Mouse (Mus musculus) MEL (cell line): ENCODE data around the gene Rbm33. TPM values are rescaled to one million over a fixed set of nuclear protein-coding genes. Genes with fewer than 3 reads are reported as not detected.

Experiments
- DNase-seq: peaks from one replicate; pipeline ENCODE4 v3.0.0; 2011; ENCODE audit warnings: low read depth, low spot score
- H3K27ac ChIP-seq: 2 replicates; pipeline ENCODE4 v1.5.1; 2012; ENCODE audit warnings: low read depth, mild to moderate bottlenecking, control low read depth, low read length, moderate library complexity; ENCODE audit not compliant: control insufficient read depth
- H3K27me3 ChIP-seq, 2 experiments: fragments of 150-350 bp in 1 of 2; sonication (generic) in 1 of 2; 2 replicates each; pipeline ENCODE4 v1.6.1; 2012; ENCODE audit warnings: low read length in 2 of 2, mild to moderate bottlenecking in 2 of 2, improper control_type of control experiment in 1 of 2, moderate library complexity in 1 of 2; ENCODE audit not compliant: insufficient read depth in 2 of 2, control insufficient read depth in 1 of 2
- H3K36me3 ChIP-seq, 2 experiments: 2 replicates each; pipeline ENCODE4 v1.6.1; 2012 to 2014; ENCODE audit warnings: low read length in 2 of 2, improper control_type of control experiment in 1 of 2, inconsistent platforms in 1 of 2, mild to moderate bottlenecking in 1 of 2; ENCODE audit not compliant: insufficient read depth in 2 of 2, control insufficient read depth in 1 of 2
- H3K4me1 ChIP-seq, 2 experiments: fragments of 150-350 bp in 1 of 2; sonication (generic) in 1 of 2; 2 replicates each; pipeline ENCODE4 v1.6.1; 2012; ENCODE audit warnings: low read length in 2 of 2, improper control_type of control experiment in 1 of 2, mild to moderate bottlenecking in 1 of 2; ENCODE audit not compliant: insufficient read depth in 2 of 2, control insufficient read depth in 1 of 2
- H3K4me3 ChIP-seq, 2 experiments: fragments of 150-350 bp in 1 of 2; sonication (generic) in 1 of 2; 2 replicates each; pipeline ENCODE4 v1.5.1; 2012; ENCODE audit warnings: low read depth in 2 of 2, low read length in 2 of 2, mild to moderate bottlenecking in 2 of 2, moderate library complexity in 2 of 2, control low read depth in 1 of 2, improper control_type of control experiment in 1 of 2; ENCODE audit not compliant: control insufficient read depth in 1 of 2, insufficient read depth in 1 of 2
- H3K79me2 ChIP-seq: 2 replicates; pipeline ENCODE4 v1.6.1; 2012; ENCODE audit warnings: mild to moderate bottlenecking, low read length, moderate library complexity; ENCODE audit not compliant: control insufficient read depth, poor library complexity, insufficient read depth
- H3K9ac ChIP-seq: 2 replicates; pipeline ENCODE4 v1.6.1; 2012; ENCODE audit warnings: low read depth, mild to moderate bottlenecking, control low read depth, low read length, moderate library complexity; ENCODE audit not compliant: control insufficient read depth, poor library complexity, severe bottlenecking
- H3K9me3 ChIP-seq: fragments of 150-350 bp; sonication (generic); replicated peaks from 2 replicates; pipeline ENCODE4 v1.6.1; 2012; ENCODE audit warnings: mild to moderate bottlenecking, low read length, improper control_type of control experiment, moderate library complexity; ENCODE audit not compliant: insufficient read depth
- BHLHE40 ChIP-seq: IDR thresholded peaks from 2 replicates; pipeline ENCODE4 v1.6.1; 2012; ENCODE audit warnings: low read depth, mild to moderate bottlenecking, inconsistent platforms, low read length, improper control_type of control experiment, borderline replicate concordance
- CHD1 ChIP-seq: IDR thresholded peaks from 2 replicates; pipeline ENCODE4 v1.6.1; 2012; ENCODE audit warnings: low read depth, mild to moderate bottlenecking, inconsistent platforms, low read length, improper control_type of control experiment
- CHD2 ChIP-seq: IDR thresholded peaks from 2 replicates; pipeline ENCODE4 v1.6.1; 2011; ENCODE audit warnings: low read length, improper control_type of control experiment
- CTCF ChIP-seq, 3 experiments: IDR thresholded peaks in 2 of 3; conservative IDR thresholded peaks in 1 of 3; 2 replicates each; pipeline ENCODE4 v1.5.1; 2011 to 2012; ENCODE audit warnings: low read length in 3 of 3, low read depth in 2 of 3, mild to moderate bottlenecking in 2 of 3, improper control_type of control experiment in 1 of 3, inconsistent platforms in 1 of 3, mixed read lengths in 1 of 3, moderate library complexity in 1 of 3; ENCODE audit not compliant: control insufficient read depth in 1 of 3, insufficient read depth in 1 of 3, poor library complexity in 1 of 3, severe bottlenecking in 1 of 3
- E2F4 ChIP-seq: IDR thresholded peaks from 2 replicates; pipeline ENCODE4 v1.6.1; 2011; ENCODE audit warnings: low read depth, low read length, improper control_type of control experiment, borderline replicate concordance
- ELF1 ChIP-seq: IDR thresholded peaks from 2 replicates; pipeline ENCODE4 v1.6.1; 2014; ENCODE audit warnings: low read depth, mild to moderate bottlenecking, inconsistent platforms, low read length, improper control_type of control experiment, moderate library complexity
- EP300 ChIP-seq, 2 experiments: IDR thresholded peaks; 2 replicates each; pipeline ENCODE4 v1.6.1; 2011; ENCODE audit warnings: improper control_type of control experiment in 2 of 2, low read length in 2 of 2, low read depth in 1 of 2, mild to moderate bottlenecking in 1 of 2
- ETS1 ChIP-seq: IDR thresholded peaks from 2 replicates; pipeline ENCODE4 v1.6.1; 2012; ENCODE audit warnings: low read depth, mild to moderate bottlenecking, inconsistent platforms, low read length, improper control_type of control experiment, moderate library complexity
- GABPA ChIP-seq: IDR thresholded peaks from 2 replicates; pipeline ENCODE4 v1.6.1; 2012; ENCODE audit warnings: low read depth, mild to moderate bottlenecking, inconsistent platforms, low read length, improper control_type of control experiment, moderate library complexity
- GATA1 ChIP-seq: IDR thresholded peaks from 2 replicates; pipeline ENCODE4 v1.6.1; 2011; ENCODE audit warnings: low read depth, low read length, improper control_type of control experiment
- HCFC1 ChIP-seq: IDR thresholded peaks from 2 replicates; pipeline ENCODE4 v1.6.1; 2012; ENCODE audit warnings: low read depth, mild to moderate bottlenecking, inconsistent platforms, low read length, improper control_type of control experiment, moderate library complexity
- JUND ChIP-seq: IDR thresholded peaks from 2 replicates; pipeline ENCODE4 v1.6.1; 2011; ENCODE audit warnings: low read depth, mild to moderate bottlenecking, improper control_type of control experiment, low read length
- KAT2A ChIP-seq: conservative IDR thresholded peaks from 2 replicates; pipeline ENCODE4 v1.6.1; 2012; ENCODE audit warnings: low read depth, low read length, improper control_type of control experiment, inconsistent platforms
- MAFK ChIP-seq: IDR thresholded peaks from 2 replicates; pipeline ENCODE4 v1.6.1; 2011; ENCODE audit warnings: low read depth, mild to moderate bottlenecking, low read length, improper control_type of control experiment, borderline replicate concordance
- MAX ChIP-seq: IDR thresholded peaks from 2 replicates; pipeline ENCODE4 v1.6.1; 2011; ENCODE audit warnings: low read length, improper control_type of control experiment
- MAZ ChIP-seq: IDR thresholded peaks from 2 replicates; pipeline ENCODE4 v1.6.1; 2012; ENCODE audit warnings: low read depth, mild to moderate bottlenecking, inconsistent platforms, low read length, improper control_type of control experiment
- MXI1 ChIP-seq: IDR thresholded peaks from 2 replicates; pipeline ENCODE4 v1.6.1; 2011; ENCODE audit warnings: mild to moderate bottlenecking, low read depth, low read length, improper control_type of control experiment
- MYB ChIP-seq: IDR thresholded peaks from 2 replicates; pipeline ENCODE4 v1.6.1; 2011; ENCODE audit warnings: mild to moderate bottlenecking, low read depth, low read length, improper control_type of control experiment
- MYC ChIP-seq: IDR thresholded peaks from 2 replicates; pipeline ENCODE4 v1.6.1; 2011; ENCODE audit warnings: low read depth, mild to moderate bottlenecking, low read length, improper control_type of control experiment, moderate library complexity
- NELFE ChIP-seq: IDR thresholded peaks from 2 replicates; pipeline ENCODE4 v1.6.1; 2011; ENCODE audit warnings: low read depth, low read length, improper control_type of control experiment
- NRF1 ChIP-seq: IDR thresholded peaks from 2 replicates; pipeline ENCODE4 v1.6.1; 2014; ENCODE audit warnings: low read depth, mild to moderate bottlenecking, inconsistent platforms, low read length, improper control_type of control experiment, moderate library complexity; ENCODE audit not compliant: poor library complexity, insufficient read depth, severe bottlenecking
- POLR2A ChIP-seq, 2 experiments: IDR thresholded peaks; 2 replicates each; pipeline ENCODE4 v1.6.1; 2011 to 2012; ENCODE audit warnings: low read length in 2 of 2, mild to moderate bottlenecking in 2 of 2, control low read depth in 1 of 2, improper control_type of control experiment in 1 of 2, low read depth in 1 of 2, moderate library complexity in 1 of 2; ENCODE audit not compliant: control insufficient read depth in 1 of 2, insufficient read depth in 1 of 2, poor library complexity in 1 of 2
- POLR2AphosphoS2 ChIP-seq: IDR thresholded peaks from 2 replicates; pipeline ENCODE4 v1.6.1; 2011; ENCODE audit warnings: low read length, improper control_type of control experiment
- POLR2AphosphoS5 ChIP-seq: IDR thresholded peaks from 2 replicates; pipeline ENCODE4 v1.6.1; 2012; ENCODE audit warnings: low read depth, borderline replicate concordance, mild to moderate bottlenecking, inconsistent platforms, low read length, moderate library complexity, mixed read lengths
- RAD21 ChIP-seq: IDR thresholded peaks from 2 replicates; pipeline ENCODE4 v1.6.1; 2011; ENCODE audit warnings: mild to moderate bottlenecking, low read depth, low read length, improper control_type of control experiment
- RCOR1 ChIP-seq: IDR thresholded peaks from 2 replicates; pipeline ENCODE4 v1.6.1; 2012; ENCODE audit warnings: low read depth, mild to moderate bottlenecking, inconsistent platforms, low read length, improper control_type of control experiment
- SIN3A ChIP-seq: IDR thresholded peaks from 2 replicates; pipeline ENCODE4 v1.6.1; 2012; ENCODE audit warnings: low read length, improper control_type of control experiment, inconsistent platforms
- SMC3 ChIP-seq: IDR thresholded peaks from 2 replicates; pipeline ENCODE4 v1.6.1; 2011; ENCODE audit warnings: low read depth, low read length, improper control_type of control experiment
- TAL1 ChIP-seq: IDR thresholded peaks from 2 replicates; pipeline ENCODE4 v1.6.1; 2012; ENCODE audit warnings: mild to moderate bottlenecking, inconsistent platforms, low read length, moderate library complexity, mixed read lengths
- TBP ChIP-seq: IDR thresholded peaks from 2 replicates; pipeline ENCODE4 v1.8.0; 2011; ENCODE audit warnings: low read depth, low read length, improper control_type of control experiment
- TCF12 ChIP-seq: IDR thresholded peaks from 2 replicates; pipeline ENCODE4 v1.6.1; 2014; ENCODE audit warnings: low read depth, mild to moderate bottlenecking, inconsistent platforms, low read length, improper control_type of control experiment, moderate library complexity
- UBTF ChIP-seq: IDR thresholded peaks from 2 replicates; pipeline ENCODE4 v1.6.1; 2012; ENCODE audit warnings: low read depth, mild to moderate bottlenecking, inconsistent platforms, low read length, improper control_type of control experiment, moderate library complexity, borderline replicate concordance; ENCODE audit not compliant: insufficient read depth
- USF1 ChIP-seq: IDR thresholded peaks from 2 replicates; pipeline ENCODE4 v1.6.1; 2014; ENCODE audit warnings: low read depth, mild to moderate bottlenecking, inconsistent platforms, low read length, improper control_type of control experiment, moderate library complexity
- USF2 ChIP-seq, 2 experiments: IDR thresholded peaks; 2 replicates each; pipeline ENCODE4 v1.6.1; 2011 to 2012; ENCODE audit warnings: improper control_type of control experiment in 2 of 2, low read length in 2 of 2, borderline replicate concordance in 1 of 2, inconsistent platforms in 1 of 2, low read depth in 1 of 2, mild to moderate bottlenecking in 1 of 2; ENCODE audit not compliant: insufficient read depth in 1 of 2
- ZC3H11A ChIP-seq: IDR thresholded peaks from 2 replicates; pipeline ENCODE4 v1.6.1; 2012; ENCODE audit warnings: low read depth, mild to moderate bottlenecking, inconsistent platforms, low read length, improper control_type of control experiment
- ZKSCAN1 ChIP-seq: IDR thresholded peaks from 2 replicates; pipeline ENCODE4 v1.6.1; 2012; ENCODE audit warnings: low read depth, mild to moderate bottlenecking, inconsistent platforms, low read length, improper control_type of control experiment, moderate library complexity
- ZMIZ1 ChIP-seq: IDR thresholded peaks from 2 replicates; pipeline ENCODE4 v1.6.1; 2012; ENCODE audit warnings: low read depth, mild to moderate bottlenecking, inconsistent platforms, low read length, improper control_type of control experiment, moderate library complexity
- ZNF384 ChIP-seq: IDR thresholded peaks from 2 replicates; pipeline ENCODE4 v1.6.1; 2012; ENCODE audit warnings: low read depth, mild to moderate bottlenecking, inconsistent platforms, low read length, improper control_type of control experiment
- polyA plus RNA-seq, 2 experiments: library from polyadenylated mRNA; stranded (reverse) in 1 of 2; unstranded in 1 of 2; fragments of >175 nt in 1 of 2; fragments of >200 nt in 1 of 2; gene quantifications; 2 replicates each; pipeline versions ENCODE4 v1.2.1 to v1.2.4; 2012; ENCODE audit warnings: low replicate concordance in 2 of 2, low read depth in 1 of 2; ENCODE audit not compliant: insufficient read length in 2 of 2, insufficient read depth in 1 of 2, missing spikeins in 1 of 2
- total RNA-seq: library from RNA; depleted of rRNA; stranded (reverse); fragments of 300-350 nt; gene quantifications from 2 replicates; pipeline ENCODE4 v1.2.3, GENCODE M21; 2012

Gene Rbm33
- total and polyA plus RNA-seq, 3 experiments = 14.6 to 60.3 TPM; not detected in 1

DNA sequence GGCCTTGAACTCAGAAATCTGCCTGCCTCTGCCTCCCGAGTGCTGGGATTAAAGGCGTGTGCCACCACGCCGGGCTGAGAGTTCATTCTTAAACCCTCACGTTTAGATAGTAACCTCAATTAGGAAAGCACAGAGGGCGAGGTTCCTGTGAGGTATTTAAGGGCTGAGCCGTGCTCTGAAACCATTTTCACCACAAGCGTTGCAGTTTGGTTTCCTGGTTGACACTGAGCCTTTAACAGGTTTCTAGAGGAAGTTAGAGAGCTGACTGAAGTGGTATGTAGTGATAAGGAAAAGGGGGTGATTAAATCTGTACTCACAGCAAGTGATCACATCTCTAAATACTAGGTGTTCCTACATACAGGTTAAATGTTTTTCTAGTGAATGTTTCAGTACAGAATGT lies 1.4 kb upstream of the Rbm33 start:
- Histone ChIP-seq H3K9me3 (no peaks in the 10 kb centered on the region), H3K4me1 (peaks cover 8 to 15% of the 10 kb centered on the region in 2 experiments), H3K4me3 (peak overlapping the region; percentile 1 to 95; a peak in 2 of 4 replicates), H3K27me3 (no peaks in the 10 kb centered on the region), H3K9ac (no peak overlapping the region), H3K27ac (peak overlapping the region; percentile 15), H3K79me2 (peaks cover 35% of the 10 kb centered on the region), H3K36me3 (peaks cover 1 to 33% of the 10 kb centered on the region in 2 experiments; a peak in 2 of 4 replicates)
- peak; percentile 88 for DNase-seq
- no peak for TF ChIP-seq USF2 (IDR thresholded peaks at IDR 0.05; ENCODE audit: borderline replicate concordance in 1 of 2, insufficient read depth in 1 of 2, low read depth in 1 of 2, low read length in 2 of 2)
- TF ChIP-seq POLR2AphosphoS2 = no peak
- no peak for TF ChIP-seq MAFK
- 0 out of 2 replicates have a peak, but pooled peaks have one; percentile 26 for TF ChIP-seq TCF12
- TF ChIP-seq ZMIZ1 = no peak
- TF ChIP-seq KAT2A = no peak
- TF ChIP-seq MAX = 0 out of 2 replicates have a peak, but pooled peaks have one; percentile 9
- peak; percentile 42; the same call in 1 of the 2 replicates for TF ChIP-seq SIN3A
- no peak for TF ChIP-seq ELF1
- TF ChIP-seq SMC3 = no peak
- no peak for TF ChIP-seq ZNF384
- TF ChIP-seq CTCF (IDR thresholded peaks at IDR 0.05 in 2 of 3, conservative IDR thresholded peaks at IDR 0.05 in 1 of 3; ENCODE audit: control insufficient read depth in 1 of 3, insufficient read depth in 1 of 3, low read depth in 2 of 3, low read length in 3 of 3, poor library complexity in 1 of 3, severe bottlenecking in 1 of 3) = no peak
- no peak for TF ChIP-seq POLR2AphosphoS5
- TF ChIP-seq TAL1 = peak; percentile 23; the same call in 1 of the 2 replicates
- TF ChIP-seq CHD1 = no peak
- TF ChIP-seq MYC = peak; percentile 38; the same call in 1 of the 2 replicates
- TF ChIP-seq GATA1 = peak; percentile 89
- TF ChIP-seq USF1 = no peak
- TF ChIP-seq MXI1 = no peak
- peak; percentile 57; the same call in 1 of the 2 replicates for TF ChIP-seq ETS1
- peak; percentile 55 to 71 for TF ChIP-seq EP300 (IDR thresholded peaks at IDR 0.05; ENCODE audit: low read depth in 1 of 2, low read length in 2 of 2)
- TF ChIP-seq ZKSCAN1 = no peak
- peak; percentile 63; the same call in 1 of the 2 replicates for TF ChIP-seq BHLHE40
- no peak for TF ChIP-seq CHD2
- TF ChIP-seq POLR2A (IDR thresholded peaks at IDR 0.05; ENCODE audit: control insufficient read depth in 1 of 2, insufficient read depth in 1 of 2, low read depth in 1 of 2, low read length in 2 of 2, poor library complexity in 1 of 2) = no peak
- no peak for TF ChIP-seq GABPA
- no peak for TF ChIP-seq RAD21
- no peak for TF ChIP-seq JUND
- TF ChIP-seq ZC3H11A = no peak
- TF ChIP-seq NELFE = no peak
- no peak for TF ChIP-seq MAZ
- no peak for TF ChIP-seq NRF1
- peak; percentile 94 for TF ChIP-seq TBP
- no peak for TF ChIP-seq UBTF
- peak; percentile 47; the same call in 1 of the 2 replicates for TF ChIP-seq HCFC1
- no peak for TF ChIP-seq MYB
- TF ChIP-seq RCOR1 = peak; percentile 73
- TF ChIP-seq E2F4 = no peak
